Mouse (Mus musculus) cerebellum, postnatal 14 days (tissue): ENCODE measurements around the gene Nphp1.

Experiments used
- DNase-seq, 2 experiments: peaks; one replicate each; pipeline ENCODE4 v3.0.0; 2021; ENCODE audit warnings: mixed read lengths in 2 of 2

Gene Nphp1

GRCm38 (mm10) chr2:127788440-127789116 lies at the start of gene Nphp1:
Gene Nphp1 (minus strand): TSS chr2:127788897.
- DNase-seq = peak; percentile 88 to 91

GRCm38 (mm10) chr2:127832833-127833190 lies 44.1 kb upstream of the Nphp1 start:
- DNase-seq = peak in 1 of 2 experiments; percentile 28

GRCm38 (mm10) chr2:127832103-127832832 lies 43.6 kb upstream of the Nphp1 start:
- DNase-seq = no peak

- peak; percentile 98 to 99 for DNase-seq
These were observed 42.9 kb upstream of the Nphp1 start, which contains the start of gene Bub1 for GRCm38 (mm10) chr2:127831401-127832102. Gene Bub1 (minus strand): TSS chr2:127831865.

GRCm38 (mm10) chr2:127791919-127792603 lies 3.4 kb upstream of the Nphp1 start, which contains the start of gene Mtln:
Gene Mtln (minus strand): TSS chr2:127792488.
- peak; percentile 94 for DNase-seq

- DNase-seq = no peak
These were observed 1.1 kb upstream of the Nphp1 start for GRCm38 (mm10) chr2:127789651-127790270.

GRCm38 (mm10) chr2:127789138-127789537 lies 441 bp upstream of the Nphp1 start:
- DNase-seq = no peak

GRCm38 (mm10) chr2:127787226-127787625 lies 1.5 kb downstream of the Nphp1 start:
- DNase-seq = no peak

- no peak for DNase-seq
These were observed 10.2 kb downstream of the Nphp1 start for GRCm38 (mm10) chr2:127778451-127778850.

GRCm38 (mm10) chr2:127775013-127775412 lies 13.7 kb downstream of the Nphp1 start:
- DNase-seq = no peak

- DNase-seq = no peak
These were observed 14.1 kb downstream of the Nphp1 start for GRCm38 (mm10) chr2:127774578-127774941.

GRCm38 (mm10) chr2:127773938-127774577 lies 14.6 kb downstream of the Nphp1 start:
- DNase-seq = no peak

GRCm38 (mm10) chr2:127761587-127761986 lies 27.1 kb downstream of the Nphp1 start:
- no peak for DNase-seq

GRCm38 (mm10) chr2:127760429-127761000 lies 28.2 kb downstream of the Nphp1 start:
- DNase-seq = no peak

GRCm38 (mm10) chr2:127760014-127760413 lies 28.7 kb downstream of the Nphp1 start:
- DNase-seq = no peak

GRCm38 (mm10) chr2:127759157-127759880 lies 29.4 kb downstream of the Nphp1 start:
- peak; percentile 37 to 41 for DNase-seq

- DNase-seq = peak; percentile 86 to 91
These were observed 31.5 kb downstream of the Nphp1 start for GRCm38 (mm10) chr2:127757171-127757570.

- no peak for DNase-seq
These were observed 34.6 kb downstream of the Nphp1 start for GRCm38 (mm10) chr2:127754113-127754512.

GRCm38 (mm10) chr2:127751849-127752610 lies 36.7 kb downstream of the Nphp1 start:
- DNase-seq = peak; percentile 34 to 46

- no peak for DNase-seq
These were observed 39.3 kb downstream of the Nphp1 start for GRCm38 (mm10) chr2:127749376-127749775.
